Comparison of ENCODE assay signal across 8 mouse cellular contexts in genomic region chrX:77796238-77796835, GRCm38 (mm10). TPM values are rescaled to one million over a fixed set of nuclear protein-coding genes. Genes with fewer than 3 reads are reported as not detected.
DNase-seq lines count a peak whose midpoint lies in the region; ATAC-seq and TF ChIP-seq lines count a peak whose summit lies in the region.

Gene Prkx (minus strand): TSS chrX:77796278.

- H3K36me3 ChIP-seq in forebrain, embryonic 12.5 days (replicated peaks), result no peaks in the 10 kb centered on the region
- H3K36me3 ChIP-seq in hindbrain, embryonic 15.5 days, result no peaks in the 10 kb centered on the region
- no peaks in the 10 kb centered on the region for H3K36me3 ChIP-seq in limb, embryonic 13.5 days
- no peaks in the 10 kb centered on the region for H3K36me3 ChIP-seq in myocyte (ENCODE audit: control insufficient read depth, insufficient read depth)

- DNase-seq in heart, adult 18-20 months, result peak in 1 of 2 experiments; percentile 65
- no peak for DNase-seq in heart, adult 11 months
- DNase-seq in adipocyte (ENCODE audit: low spot score), result peak; percentile 67
- peak; percentile 48 to 58 for DNase-seq in urinary bladder, postnatal 36 days (ENCODE audit: low spot score in 2 of 2)

- no peak for TF ChIP-seq POLR2A in myocyte (IDR thresholded peaks at IDR 0.05; ENCODE audit: insufficient read length, low read depth)

- peaks cover 40% of the 10 kb centered on the region for H3K79me2 ChIP-seq in myocyte (ENCODE audit: control insufficient read depth, insufficient read depth)

- 29% methylated on average over 17 of the region's 19 CpGs for WGBS in forebrain, embryonic 12.5 days
- 29% methylated on average over 18 of the region's 19 CpGs for WGBS in hindbrain, embryonic 15.5 days
- WGBS in limb, embryonic 13.5 days, result 26% methylated on average over 16 of the region's 19 CpGs

- peak within 1 kb of the TSS; percentile 68 for H3K27ac ChIP-seq in forebrain, embryonic 12.5 days
- peak within 1 kb of the TSS; percentile 85 for H3K27ac ChIP-seq in hindbrain, embryonic 15.5 days (replicated peaks)
- peak within 1 kb of the TSS; percentile 44; the same call in 1 of the 2 replicates for H3K27ac ChIP-seq in limb, embryonic 13.5 days

- H3K4me2 ChIP-seq in forebrain, embryonic 12.5 days, result peak within 1 kb of the TSS; percentile 62
- peak within 1 kb of the TSS; percentile 74 for H3K4me2 ChIP-seq in hindbrain, embryonic 15.5 days
- peak within 1 kb of the TSS; percentile 68 for H3K4me2 ChIP-seq in limb, embryonic 13.5 days (replicated peaks)
- peak within 1 kb of the TSS; percentile 81 for H3K4me2 ChIP-seq in myocyte (ENCODE audit: low read depth)

- peak within 1 kb of the TSS; percentile 57 for H3K9ac ChIP-seq in forebrain, embryonic 12.5 days
- peak within 1 kb of the TSS; percentile 69 for H3K9ac ChIP-seq in hindbrain, embryonic 15.5 days
- H3K9ac ChIP-seq in limb, embryonic 13.5 days, result peak within 1 kb of the TSS; percentile 69

- 0 out of 2 replicates have a peak, but pooled peaks cover 2% of the 10 kb centered on the region for H3K4me1 ChIP-seq in forebrain, embryonic 12.5 days
- H3K4me1 ChIP-seq in hindbrain, embryonic 15.5 days (replicated peaks), result peaks cover 19% of the 10 kb centered on the region
- H3K4me1 ChIP-seq in limb, embryonic 13.5 days, result peaks cover 4% of the 10 kb centered on the region; the same call in 1 of the 2 replicates

- ATAC-seq in forebrain, embryonic 12.5 days (ENCODE audit: low FRiP score), result peak; percentile 86
- ATAC-seq in hindbrain, embryonic 15.5 days (ENCODE audit: low FRiP score, low read depth), result peak; percentile 90
- peak; percentile 79 for ATAC-seq in limb, embryonic 13.5 days (ENCODE audit: low FRiP score, low read depth)

- H3K4me3 ChIP-seq in forebrain, embryonic 12.5 days (replicated peaks), result peak within 1 kb of the TSS; percentile 57
- peak within 1 kb of the TSS; percentile 73 for H3K4me3 ChIP-seq in hindbrain, embryonic 15.5 days
- peak within 1 kb of the TSS; percentile 61 for H3K4me3 ChIP-seq in limb, embryonic 13.5 days
- H3K4me3 ChIP-seq in myocyte, result peak within 1 kb of the TSS; percentile 70

- no peaks in the 10 kb centered on the region for H3K27me3 ChIP-seq in forebrain, embryonic 12.5 days
- H3K27me3 ChIP-seq in hindbrain, embryonic 15.5 days, result no peaks in the 10 kb centered on the region
- H3K27me3 ChIP-seq in limb, embryonic 13.5 days, result no peaks in the 10 kb centered on the region
- H3K27me3 ChIP-seq in myocyte (ENCODE audit: control insufficient read depth, insufficient read depth, insufficient read length), result no peaks in the 10 kb centered on the region

- H3K9me3 ChIP-seq in forebrain, embryonic 12.5 days, result no peaks in the 10 kb centered on the region
- H3K9me3 ChIP-seq in hindbrain, embryonic 15.5 days, result no peaks in the 10 kb centered on the region
- no peaks in the 10 kb centered on the region for H3K9me3 ChIP-seq in limb, embryonic 13.5 days

- H3ac ChIP-seq in myocyte (ENCODE audit: control insufficient read depth, insufficient read length), result no peak within 1 kb of the TSS

TF ChIP-seq in myocyte, 11 proteins besides CTCF, POLR2A, EP300 and RAD21:
- no peak for TF ChIP-seq TCF12 (IDR thresholded peaks at IDR 0.05; ENCODE audit: insufficient read depth, poor library complexity, severe bottlenecking)
- TF ChIP-seq SRF (IDR thresholded peaks at IDR 0.05; ENCODE audit: control insufficient read depth, insufficient read length, low read depth), result no peak
- TF ChIP-seq TCF3 (IDR thresholded peaks at IDR 0.05; ENCODE audit: insufficient read length, low read depth), result no peak
- TF ChIP-seq CEBPB (IDR thresholded peaks at IDR 0.05; ENCODE audit: insufficient read depth, poor library complexity, severe bottlenecking), result no peak
- no peak for TF ChIP-seq E2F4 (IDR thresholded peaks at IDR 0.05; ENCODE audit: insufficient read depth)
- TF ChIP-seq POLR2AphosphoS2 (IDR thresholded peaks at IDR 0.05; ENCODE audit: insufficient read length, low read depth), result no peak
- no peak for TF ChIP-seq MAX (IDR thresholded peaks at IDR 0.05; ENCODE audit: low read depth)
- no peak for TF ChIP-seq REST (IDR thresholded peaks at IDR 0.05; ENCODE audit: insufficient read depth, insufficient read length)
- TF ChIP-seq MYOG (IDR thresholded peaks at IDR 0.05; ENCODE audit: control insufficient read depth in 1 of 3, insufficient read depth in 1 of 3, insufficient read length in 2 of 3, low read depth in 2 of 3), result no peak
- TF ChIP-seq MYOD1 (IDR thresholded peaks at IDR 0.05; ENCODE audit: control insufficient read depth in 1 of 3, insufficient read length in 2 of 3, low read depth in 2 of 3), result no peak
- no peak for TF ChIP-seq USF1 (IDR thresholded peaks at IDR 0.05; ENCODE audit: low read depth)

RNA-seq across cellular contexts. Expression of gene Prkx, which starts in this region (rescaled TPM):
- 10 to 100 TPM; 14.6 to 16.5 TPM for total RNA-seq in heart, adult 18-20 months (2021)
- 21.5 and 22.6 TPM in 2 replicates for polyA plus RNA-seq in forebrain, embryonic 12.5 days (2016; fragmentation: Nextera tagmentation; extraction: Ambion mirVana)
- 22.2 and 23.9 TPM in 2 replicates for polyA plus RNA-seq in hindbrain, embryonic 15.5 days (2015; fragmentation: Nextera tagmentation; extraction: Ambion mirVana)
- 14.5 and 14.7 TPM in 2 replicates for polyA plus RNA-seq in limb, embryonic 13.5 days (2015; fragmentation: Nextera tagmentation; extraction: Ambion mirVana)
- polyA plus RNA-seq in myocyte (2012; fragmentation: generic; extraction: Trizol), result 11.6 TPM
